Mouse (Mus musculus): Measurements from ENCODE around the gene Taar3.

DNA sequence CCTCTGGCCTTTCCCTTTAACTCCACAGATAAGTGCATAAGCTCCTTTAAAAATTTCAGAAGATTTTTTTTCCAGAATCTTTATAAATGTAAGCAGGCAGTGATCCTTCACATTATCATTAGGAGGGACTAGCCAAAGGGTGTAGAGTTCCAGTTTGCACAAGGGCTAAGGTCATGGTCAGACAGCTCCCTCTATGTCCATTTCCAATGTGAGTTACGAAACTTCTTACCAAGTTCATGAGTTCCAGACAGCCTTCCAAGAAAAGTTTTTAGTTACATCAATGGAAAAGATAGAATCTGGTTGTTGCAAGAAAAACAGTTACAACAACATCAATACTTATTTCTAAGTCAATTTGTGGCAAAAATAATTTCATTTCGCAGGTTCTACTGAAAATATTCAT, 25.4 kb upstream of the Taar3 start:
- TF ChIP-seq FLI1 (IDR thresholded peaks at IDR 0.05; ENCODE audit: low read length): no peak
- TF ChIP-seq GATA1 (IDR thresholded peaks at IDR 0.05; ENCODE audit: borderline replicate concordance, low read length): no peak

All from megakaryocyte, embryonic 14.5 days (primary cell).